Mouse (Mus musculus): ENCODE measurements around the gene Ccl27a.
"Not testable (repeated sequence)": the region's sequence is repeated elsewhere in the genome, so short reads cannot be mapped to it uniquely, and the experiment has no call there.

The Ccl27a gene

DNA sequence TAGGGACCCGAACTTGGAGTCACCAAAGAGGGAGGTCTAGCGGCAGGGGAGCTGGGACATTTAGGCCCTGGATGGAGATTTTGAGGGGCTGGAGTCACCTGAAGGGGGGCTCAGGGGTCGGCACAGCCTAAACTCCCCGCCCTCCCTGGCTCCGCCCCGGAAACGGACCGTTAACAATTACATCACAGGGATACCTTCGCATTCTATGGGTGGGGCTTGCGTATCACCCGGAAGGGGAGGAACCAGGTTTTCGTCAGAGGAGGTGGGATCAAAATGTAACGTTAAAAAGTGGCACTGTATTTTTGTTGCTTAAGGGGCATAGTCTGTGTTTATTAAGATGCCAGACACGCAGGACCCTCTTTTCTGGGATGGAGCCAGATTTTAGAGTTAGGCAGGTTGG lies at the start of gene Ccl27a:
Gene Ccl27a, minus strand, starts transcription at position 246 of the 400 bp plus-strand sequence.
- DNase-seq (ENCODE audit: low read depth in 2 of 2, low spot score in 2 of 2) = peak; percentile 73 to 83

DNA sequence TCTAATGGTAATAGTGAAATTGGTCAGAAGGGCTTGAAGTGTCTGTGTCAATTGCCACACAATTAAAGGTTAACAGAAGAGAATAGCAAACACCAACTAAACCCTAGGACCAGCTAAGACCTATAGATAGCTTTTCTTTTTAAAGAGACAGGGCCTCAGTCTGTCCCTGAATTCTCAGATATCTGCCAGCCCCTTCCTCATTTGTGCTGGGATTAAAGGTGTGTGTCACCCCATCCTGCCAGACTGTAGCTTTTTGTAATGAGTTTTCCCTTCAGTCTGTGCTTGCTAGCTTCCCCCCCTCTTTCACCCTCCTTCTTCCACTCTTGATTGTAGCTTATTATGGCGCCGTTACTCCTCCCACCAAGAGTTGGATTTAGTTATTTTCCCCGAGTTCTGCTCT lies 9.2 kb upstream of the Ccl27a start:
- not testable (repeated sequence) for DNase-seq (ENCODE audit: low read depth in 2 of 2, low spot score in 2 of 2)

DNA sequence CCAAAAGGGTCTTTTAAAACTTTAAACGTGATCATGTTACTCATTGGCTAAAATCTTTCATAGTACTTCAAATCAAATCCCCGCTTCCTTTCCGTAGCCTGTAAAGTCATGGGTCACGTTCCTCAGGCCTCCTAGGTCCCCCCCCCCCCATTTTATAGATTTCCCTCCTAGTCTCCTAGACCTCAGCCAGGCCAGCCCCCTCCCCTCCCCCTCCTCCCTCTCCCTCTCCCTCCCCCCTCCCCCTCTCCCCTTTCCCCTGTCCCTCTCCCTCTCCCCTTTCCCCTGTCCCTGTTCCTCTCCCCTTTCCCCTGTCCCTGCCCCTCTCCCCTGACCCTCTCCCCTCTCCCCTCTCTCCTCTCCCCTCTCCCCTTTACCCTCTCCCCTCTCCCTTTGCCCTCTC lies 8.7 kb upstream of the Ccl27a start:
- DNase-seq (ENCODE audit: low read depth in 2 of 2, low spot score in 2 of 2) = not testable (repeated sequence)

DNA sequence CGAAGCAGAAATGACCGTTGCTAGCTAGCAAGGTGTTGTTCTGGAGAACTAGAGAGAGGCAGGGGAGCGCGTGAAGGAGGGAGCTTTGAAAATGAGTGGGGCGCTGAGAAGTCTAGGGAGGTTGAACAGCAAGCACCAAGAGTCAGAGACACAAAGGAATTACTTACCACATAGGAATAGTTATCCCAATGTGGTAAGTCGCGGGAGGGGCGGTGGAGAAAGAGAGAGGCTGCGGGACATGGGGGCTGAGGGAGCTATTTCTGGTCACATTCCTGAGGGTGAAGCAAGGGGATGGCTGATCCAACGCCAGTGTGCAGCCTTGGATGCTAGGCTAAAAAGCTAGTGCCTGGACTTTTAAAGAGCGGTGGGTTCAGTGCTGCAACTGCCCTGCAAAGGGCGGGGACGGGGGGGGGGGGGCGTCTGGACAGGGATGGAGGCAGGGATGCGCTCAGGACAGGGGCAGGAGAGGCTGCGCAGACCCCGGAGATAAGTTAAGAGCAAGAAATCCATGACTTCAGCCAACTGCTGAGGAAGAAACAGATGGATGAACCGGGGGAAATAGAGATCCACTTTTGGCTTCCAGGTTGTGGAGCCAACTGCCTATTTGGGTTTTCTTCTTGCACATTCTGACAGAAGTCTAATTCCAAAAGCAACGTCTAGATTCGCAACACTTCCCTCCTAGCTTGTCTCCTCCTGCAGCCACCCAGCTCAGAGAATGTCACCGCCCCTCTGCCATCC lies 7.9 kb upstream of the Ccl27a start:
- DNase-seq (ENCODE audit: low read depth in 2 of 2, low spot score in 2 of 2) = not testable (repeated sequence)

DNA sequence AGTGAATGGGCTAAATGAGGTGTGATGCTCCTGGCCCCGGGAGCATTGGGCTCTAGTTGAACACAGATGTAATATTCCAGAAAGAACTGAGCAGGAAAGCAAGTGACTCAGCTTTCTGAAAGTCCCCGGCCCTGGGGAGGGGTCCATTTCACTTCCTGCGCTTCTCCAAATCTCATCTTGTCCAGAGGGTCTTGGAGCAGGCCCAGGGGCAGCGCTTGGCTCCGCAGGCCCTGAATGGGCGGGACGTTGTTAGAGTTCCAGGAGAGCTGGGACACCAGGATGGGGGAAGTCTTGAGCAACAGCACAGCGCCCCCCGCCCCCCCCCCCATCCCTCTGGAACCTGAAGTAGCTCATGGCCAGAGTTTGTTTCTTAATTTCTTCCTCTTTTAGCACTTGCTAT lies 7.2 kb upstream of the Ccl27a start:
- DNase-seq (ENCODE audit: low read depth in 2 of 2, low spot score in 2 of 2) = not testable (repeated sequence)

DNA sequence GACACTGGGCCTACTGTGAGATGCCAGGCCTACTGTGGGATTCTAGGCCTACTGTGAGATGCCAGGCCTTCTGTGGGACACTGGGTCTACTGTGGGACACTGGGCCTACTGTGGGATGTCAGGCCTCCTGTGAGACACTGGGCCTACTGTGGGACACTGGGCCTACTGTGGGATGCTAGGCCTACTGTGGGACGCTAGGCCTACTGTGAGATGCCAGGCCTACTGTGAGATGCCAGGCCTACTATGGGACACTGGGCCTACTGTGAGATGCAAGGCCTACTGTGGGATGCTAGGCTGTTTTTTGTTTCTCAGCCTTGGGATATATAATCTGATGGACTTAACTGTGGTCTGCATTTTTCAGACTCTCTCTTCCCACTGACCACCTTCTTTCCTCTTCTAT lies 1.8 kb upstream of the Ccl27a start:
- DNase-seq (ENCODE audit: low read depth in 2 of 2, low spot score in 2 of 2) = not testable (repeated sequence)

DNA sequence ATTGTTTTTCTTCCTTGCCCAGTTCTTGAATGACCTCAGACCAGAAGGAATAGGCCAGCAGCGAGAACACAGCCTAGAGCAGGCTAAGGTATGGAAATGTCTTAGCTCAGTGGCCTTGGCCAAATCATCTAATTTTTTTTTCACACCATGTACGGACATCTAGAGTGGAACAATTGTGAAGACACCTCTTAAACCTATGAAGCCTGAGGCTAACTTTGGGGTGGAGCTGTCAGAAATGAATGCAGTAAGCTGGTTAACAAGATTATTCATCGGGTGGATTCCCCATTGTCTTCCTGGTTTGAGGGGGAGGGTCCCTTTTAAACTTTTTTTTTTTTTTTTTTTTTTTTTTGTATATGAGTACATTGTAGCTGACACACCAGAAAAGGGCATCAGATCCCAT lies 459 bp upstream of the Ccl27a start:
- DNase-seq (ENCODE audit: low read depth in 2 of 2, low spot score in 2 of 2) = not testable (repeated sequence)

DNA sequence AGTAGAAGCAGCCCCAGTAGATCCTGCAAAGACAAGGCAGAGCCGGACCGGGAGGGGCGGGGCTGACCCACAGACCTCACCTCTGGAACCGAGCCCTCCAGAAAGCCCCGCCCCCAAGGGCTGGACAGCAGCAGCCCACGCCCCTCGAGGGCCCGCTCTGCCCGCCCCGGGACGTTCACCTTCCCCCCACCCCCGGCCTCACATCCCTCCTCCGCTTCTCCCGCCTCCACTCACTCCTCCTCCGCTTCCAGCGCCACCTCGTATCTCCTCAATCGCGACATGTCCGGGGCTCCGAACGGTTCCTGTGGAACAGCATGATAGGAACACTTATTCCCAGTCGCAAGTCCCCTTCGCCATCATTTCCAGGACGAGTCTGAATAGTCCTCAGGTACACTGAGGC lies 545 bp downstream of the Ccl27a start:
- peak; percentile 28 to 39 for DNase-seq (ENCODE audit: low read depth in 2 of 2, low spot score in 2 of 2)

DNA sequence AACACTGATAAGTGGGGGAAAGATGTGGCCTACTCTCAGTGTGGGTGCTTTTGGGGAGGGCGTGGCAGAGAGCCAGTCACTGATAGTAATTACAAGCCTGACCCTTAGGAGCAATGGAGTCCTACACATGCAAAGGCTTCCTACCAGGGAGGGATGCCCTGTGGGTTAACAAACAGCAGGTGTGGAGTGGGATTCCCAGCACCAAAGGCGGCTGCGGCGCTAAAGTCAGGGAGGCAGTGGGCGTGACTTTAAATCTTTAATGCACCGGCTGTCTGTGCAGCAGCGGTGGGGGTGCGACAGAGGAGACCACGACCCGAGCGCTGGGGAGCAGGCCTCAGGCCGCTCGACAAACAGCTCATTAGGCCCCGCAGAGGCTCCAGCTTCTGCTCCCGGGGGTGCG lies 1.1 kb downstream of the Ccl27a start:
- not testable (repeated sequence) for DNase-seq (ENCODE audit: low read depth in 2 of 2, low spot score in 2 of 2)

DNA sequence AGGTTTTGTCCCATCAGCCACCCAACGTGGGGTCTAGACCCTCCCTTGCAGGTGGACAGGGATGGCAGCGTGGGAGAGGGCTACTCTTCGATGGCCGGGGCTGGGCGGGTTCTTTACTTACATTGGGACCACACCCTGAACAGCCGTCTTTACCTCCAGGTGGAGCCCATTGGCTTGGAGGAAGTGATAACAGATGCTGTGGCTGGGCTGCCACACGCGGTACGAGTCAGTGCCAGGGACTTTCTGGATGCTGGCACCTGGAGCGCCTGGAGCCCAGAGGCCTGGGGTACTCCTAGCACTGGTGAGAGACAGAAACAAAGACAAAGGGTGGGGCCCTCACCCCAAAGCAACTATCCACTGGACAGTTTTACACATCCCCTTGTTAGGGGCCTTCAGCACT lies 6.7 kb downstream of the Ccl27a start:
- DNase-seq (ENCODE audit: low read depth in 2 of 2, low spot score in 2 of 2) = not testable (repeated sequence)

DNA sequence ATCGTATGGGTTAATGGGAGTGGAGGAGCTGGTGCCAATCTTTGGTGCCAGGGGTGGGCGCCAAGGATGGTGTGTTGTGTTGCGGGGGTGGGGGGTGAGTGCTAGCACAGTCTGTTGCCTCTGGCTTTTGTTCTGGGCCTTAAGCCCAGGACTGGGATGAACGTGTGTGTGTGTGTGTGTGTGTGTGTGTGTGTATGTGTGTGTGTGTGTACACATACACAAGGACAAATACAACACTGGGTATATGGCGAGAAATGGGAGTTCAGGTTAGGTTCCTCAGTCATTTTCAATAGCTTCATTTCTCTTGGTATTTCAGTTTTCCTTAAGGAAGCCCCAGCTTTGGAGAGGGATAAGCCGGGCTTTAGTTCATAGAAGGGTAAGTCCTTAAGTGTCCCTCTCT lies 10.9 kb downstream of the Ccl27a start:
- DNase-seq (ENCODE audit: low read depth in 2 of 2, low spot score in 2 of 2) = not testable (repeated sequence)

DNA sequence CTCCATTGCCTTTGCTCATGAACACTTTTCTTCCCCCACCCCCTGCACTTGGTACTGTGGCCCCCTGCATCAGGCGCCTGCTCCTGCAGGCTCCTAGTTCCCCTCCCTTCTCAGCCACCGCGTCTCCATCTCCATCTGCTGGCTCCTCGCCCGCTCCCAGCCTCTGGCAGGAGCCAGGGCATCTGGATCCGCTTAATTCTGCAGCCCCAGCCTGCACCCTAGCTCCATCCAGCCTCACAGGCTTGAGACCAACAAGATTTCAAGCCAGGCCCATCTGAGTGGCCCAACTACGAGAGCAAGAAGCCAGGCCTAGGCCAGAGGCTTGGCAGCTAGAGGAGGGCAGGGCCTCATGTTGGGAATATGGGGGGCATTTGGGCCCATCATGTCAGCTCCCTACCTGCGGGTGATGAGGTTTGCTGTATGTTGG lies 11.3 kb downstream of the Ccl27a start:
- DNase-seq (ENCODE audit: low read depth in 2 of 2, low spot score in 2 of 2) = not testable (repeated sequence)

DNA sequence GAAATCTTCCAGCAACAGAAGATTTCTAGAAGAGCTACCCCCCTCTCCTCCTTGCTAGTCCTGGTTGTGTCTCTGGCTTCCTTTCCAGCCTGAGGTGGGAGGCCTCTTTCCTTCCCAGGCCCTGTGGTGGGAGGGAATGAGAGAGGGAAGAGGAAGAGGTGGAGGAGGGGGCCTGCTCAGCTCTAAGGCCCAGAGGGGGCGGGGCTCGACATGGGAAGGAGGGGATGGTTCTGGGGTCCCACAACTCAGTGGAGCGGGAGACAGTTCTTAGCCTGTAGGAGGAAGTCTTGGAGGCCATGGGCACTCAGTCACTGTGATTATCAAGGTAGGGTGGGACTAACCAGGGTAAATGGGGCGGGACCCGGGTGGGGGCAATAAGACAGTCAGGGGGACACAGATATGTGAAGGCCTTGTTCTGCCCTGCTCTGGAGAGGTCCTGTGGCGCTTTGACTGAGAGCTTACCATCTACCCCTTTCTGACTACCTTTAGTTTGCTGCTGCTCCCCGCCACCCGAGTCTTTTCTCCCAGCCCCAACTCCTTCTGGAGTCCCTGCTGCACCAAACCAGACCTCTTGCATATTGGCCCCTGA lies 11.9 kb downstream of the Ccl27a start:
- no peak for DNase-seq (ENCODE audit: low read depth in 2 of 2, low spot score in 2 of 2)

DNA sequence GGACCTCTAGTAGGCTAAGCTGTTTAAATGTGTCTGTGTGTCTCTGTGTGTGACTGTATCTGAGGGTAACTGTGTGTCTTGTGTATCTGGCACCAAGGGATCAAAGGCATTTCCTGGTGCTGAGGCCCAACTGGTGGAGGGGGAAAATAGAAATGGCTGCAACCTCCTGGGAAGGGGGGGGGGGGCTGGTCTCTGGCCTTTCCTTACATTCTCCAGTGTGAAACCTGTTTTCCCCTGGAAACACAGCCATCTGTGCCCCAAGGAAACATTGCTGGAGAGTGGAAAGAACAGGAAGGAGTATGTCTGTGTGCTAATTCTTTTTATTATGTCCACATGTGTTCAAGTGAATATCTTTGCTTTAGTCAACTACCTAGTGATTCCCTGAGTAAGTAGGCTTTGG lies 12.4 kb downstream of the Ccl27a start:
- DNase-seq (ENCODE audit: low read depth in 2 of 2, low spot score in 2 of 2) = no peak

DNA sequence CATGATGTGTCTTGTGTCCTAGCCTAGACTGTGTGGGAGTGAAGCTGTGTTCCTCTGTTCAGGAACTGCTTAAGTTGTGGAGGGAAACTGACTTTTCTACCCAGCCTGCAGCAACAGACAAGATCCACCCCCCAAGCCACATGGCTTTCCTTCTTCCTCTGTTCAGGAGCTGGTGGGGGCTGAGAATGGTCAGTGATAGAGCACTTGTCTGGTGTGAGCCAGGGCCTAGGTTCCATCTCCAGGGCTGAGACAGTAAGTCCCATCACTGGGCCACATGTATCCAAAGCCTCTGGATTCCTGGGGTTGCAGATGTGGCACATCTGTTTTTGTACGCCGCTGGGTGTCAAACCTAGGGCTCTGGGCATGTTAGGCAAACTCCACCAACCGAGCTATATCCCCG lies 13.1 kb downstream of the Ccl27a start:
- no peak for DNase-seq (ENCODE audit: low read depth in 2 of 2, low spot score in 2 of 2)

DNA sequence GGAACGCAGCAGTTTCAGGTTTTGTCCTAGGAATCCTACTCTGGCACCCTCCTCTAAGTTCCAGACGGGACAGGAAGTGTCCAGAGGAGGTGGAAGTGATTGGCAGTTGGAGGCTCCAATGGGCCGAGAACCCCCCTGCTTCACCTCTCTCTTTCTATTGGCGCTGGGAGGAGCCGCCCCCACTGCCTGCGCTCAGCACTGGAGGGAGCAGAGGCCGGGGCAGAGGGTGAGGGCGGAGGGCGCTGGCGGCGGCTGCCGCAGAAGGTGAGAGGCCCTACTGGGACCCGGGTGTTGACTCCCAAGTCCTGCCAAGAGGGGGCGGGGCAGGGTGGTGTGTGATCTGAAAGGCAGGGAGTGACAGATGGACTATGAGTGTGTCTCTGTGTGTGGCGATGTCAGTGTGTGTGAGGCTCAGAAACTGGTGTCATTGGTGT lies 13.7 kb downstream of the Ccl27a start:
- DNase-seq (ENCODE audit: low read depth in 2 of 2, low spot score in 2 of 2) = no peak

DNA sequence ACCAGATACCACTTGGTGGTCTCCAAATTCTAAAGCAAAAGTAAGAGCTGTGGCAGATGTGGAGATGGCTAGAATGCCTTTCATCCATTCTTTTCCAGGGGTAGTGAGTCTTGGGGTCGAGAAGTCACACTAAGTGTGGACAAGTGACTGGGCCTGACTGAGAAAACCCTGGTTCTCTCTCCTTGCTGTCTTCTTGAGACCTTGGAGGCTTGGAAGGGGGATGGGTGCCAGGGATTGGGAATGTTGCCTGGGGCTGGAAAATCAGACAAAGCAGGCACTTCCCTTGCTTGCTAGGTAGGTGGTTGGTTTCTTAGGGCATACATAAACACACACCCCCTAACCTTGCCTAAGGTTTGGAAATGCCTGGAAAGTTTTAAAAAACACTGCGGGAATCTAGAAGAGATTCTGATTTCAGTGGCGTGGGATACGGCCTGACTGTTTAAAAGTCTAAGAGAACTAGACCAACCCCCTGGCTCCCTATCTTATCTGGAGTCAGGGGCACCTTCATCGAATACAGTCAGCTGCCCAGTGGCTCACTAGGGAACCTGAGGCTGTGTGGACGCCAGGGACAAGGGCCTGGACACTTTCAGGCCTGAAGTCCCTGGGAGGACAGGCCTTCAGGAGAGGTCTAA lies 14.3 kb downstream of the Ccl27a start:
- no peak for DNase-seq (ENCODE audit: low read depth in 2 of 2, low spot score in 2 of 2)

DNA sequence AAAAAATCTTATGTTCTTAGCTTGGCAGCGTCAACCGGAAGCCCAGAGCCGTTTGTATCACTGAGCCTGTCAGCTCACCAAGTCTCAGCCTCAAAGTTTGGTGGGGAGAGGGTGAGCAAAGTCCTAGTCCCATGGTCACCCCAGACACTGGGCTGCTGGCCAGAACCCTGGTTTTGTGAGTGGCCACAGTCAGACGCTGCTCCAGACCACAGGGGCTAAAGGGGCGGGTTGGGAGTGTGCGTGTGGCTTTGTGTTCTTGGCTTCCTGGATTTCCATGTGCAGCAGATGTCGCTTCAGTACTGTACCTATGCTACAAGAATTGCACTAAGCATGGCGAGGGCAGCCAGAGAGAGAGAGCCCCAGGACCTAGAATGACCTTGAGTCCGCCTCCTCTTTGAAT lies 14.8 kb downstream of the Ccl27a start:
- no peak for DNase-seq (ENCODE audit: low read depth in 2 of 2, low spot score in 2 of 2)

DNA sequence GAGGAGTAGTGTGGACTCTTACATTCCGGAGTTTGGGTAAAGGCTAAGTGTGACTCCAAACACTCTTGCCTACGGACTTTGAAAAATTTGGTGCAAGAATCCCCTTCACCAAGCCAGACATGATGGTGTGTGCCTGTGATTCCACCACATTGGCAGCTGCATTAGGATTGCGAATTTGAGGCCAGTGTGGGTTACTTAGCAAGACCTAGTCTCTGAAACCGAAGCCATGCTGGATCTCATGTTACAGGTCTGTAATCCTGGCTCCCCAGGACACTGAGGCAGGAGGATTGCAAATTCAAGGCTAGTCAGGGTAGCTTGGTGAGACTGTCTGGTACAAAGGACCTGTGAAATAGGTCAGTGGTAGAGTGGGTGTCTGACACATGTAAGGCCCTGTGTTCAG lies 15.3 kb downstream of the Ccl27a start:
- DNase-seq (ENCODE audit: low read depth in 2 of 2, low spot score in 2 of 2) = no peak

DNA sequence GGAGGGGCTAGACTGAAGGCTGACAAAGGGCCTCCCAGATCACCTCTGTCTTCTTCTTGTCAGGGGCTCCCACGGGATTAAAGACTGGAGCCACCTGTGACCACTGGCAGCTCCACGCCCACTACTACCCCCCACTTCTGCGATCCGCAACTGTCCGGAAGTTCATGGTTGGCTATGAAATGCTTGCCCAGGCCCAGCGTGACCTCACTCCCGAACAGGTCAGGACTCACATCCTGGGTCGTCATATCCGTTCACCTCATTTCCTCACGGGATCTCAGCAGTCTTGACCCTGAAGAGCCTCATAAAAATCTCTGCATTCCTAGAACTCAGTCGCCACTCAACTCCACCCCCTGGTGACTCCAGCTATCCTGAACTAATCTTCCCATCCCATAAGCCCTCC lies 16.0 kb downstream of the Ccl27a start:
- DNase-seq (ENCODE audit: low read depth in 2 of 2, low spot score in 2 of 2) = no peak

DNA sequence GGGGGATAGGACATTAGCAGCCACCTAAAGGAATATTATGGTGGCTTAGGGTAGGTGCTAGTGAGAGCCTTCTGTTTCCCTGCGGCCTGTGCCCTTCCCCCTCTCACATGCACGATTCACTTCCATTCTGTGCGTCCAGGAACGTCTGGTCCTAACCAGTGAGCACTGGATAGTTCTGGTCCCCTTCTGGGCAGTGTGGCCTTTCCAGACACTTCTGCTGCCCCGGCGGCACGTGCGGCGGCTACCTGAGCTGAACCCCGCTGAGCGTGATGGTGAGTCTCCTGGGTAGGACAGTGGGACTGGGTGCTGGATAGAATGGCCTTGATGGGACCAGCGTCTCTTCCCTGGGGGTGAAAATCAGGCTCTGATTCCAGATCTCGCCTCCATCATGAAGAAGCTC lies 16.7 kb downstream of the Ccl27a start:
- no peak for DNase-seq (ENCODE audit: low read depth in 2 of 2, low spot score in 2 of 2)

DNA sequence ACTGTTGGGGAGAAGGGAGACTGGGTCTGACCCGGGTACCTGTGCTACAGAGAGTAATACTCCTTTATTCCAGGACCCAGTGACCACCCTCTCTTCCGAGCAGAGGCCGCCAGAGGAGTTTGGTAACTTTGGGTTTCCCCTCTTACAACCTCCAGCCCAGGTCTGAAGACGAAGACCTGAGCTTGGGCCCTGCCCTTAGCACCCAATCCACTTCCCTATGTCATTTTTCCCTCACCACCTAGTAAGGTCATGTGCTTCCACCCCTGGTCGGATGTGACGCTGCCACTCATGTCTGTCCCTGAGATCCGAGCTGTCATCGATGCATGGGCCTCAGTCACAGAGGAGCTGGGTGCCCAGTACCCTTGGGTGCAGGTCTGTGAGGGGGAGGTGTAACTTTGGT lies 17.6 kb downstream of the Ccl27a start:
- DNase-seq (ENCODE audit: low read depth in 2 of 2, low spot score in 2 of 2) = no peak

Measured in CD8-positive naive resting alpha-beta T cell, adult 2 months (primary cell).